Mouse (Mus musculus) stomach, embryonic 16.5 days (tissue): ENCODE data around the gene H2-Q10. TPM values are rescaled to one million over a fixed set of nuclear protein-coding genes. Genes with fewer than 3 reads are reported as not detected.

Experiments used
- ATAC-seq: fragments of 200-750 bp; cut with Nextera tagmentation; 2 replicates; pipeline ENCODE4 v1.8.0; 2017; ENCODE audit warnings: moderate number of reproducible peaks, moderate TSS enrichment; ENCODE audit not compliant: insufficient read depth, low FRiP score
- H3K27ac ChIP-seq: fragments of 300-500 bp; sonication (generic); 2 replicates; pipeline ENCODE4 v1.5.1; 2014; ENCODE audit warnings: low read length
- H3K27me3 ChIP-seq: fragments of 300-500 bp; sonication (generic); 2 replicates; pipeline ENCODE4 v1.6.1; 2014; ENCODE audit warnings: low read length, control low read depth, mixed read lengths; ENCODE audit not compliant: control insufficient read depth, insufficient read depth
- H3K36me3 ChIP-seq: fragments of 300-500 bp; sonication (generic); 2 replicates; pipeline ENCODE4 v1.6.1; 2014; ENCODE audit warnings: low read length; ENCODE audit not compliant: control insufficient read depth, insufficient read depth
- H3K4me1 ChIP-seq: fragments of 300-500 bp; sonication (generic); 2 replicates; pipeline ENCODE4 v1.6.1; 2014; ENCODE audit warnings: low read length, control low read depth, mixed read lengths; ENCODE audit not compliant: control insufficient read depth, insufficient read depth
- H3K4me2 ChIP-seq: fragments of 300-500 bp; sonication (generic); 2 replicates; pipeline ENCODE4 v1.6.1; 2014; ENCODE audit warnings: low read depth, low read length, mixed read lengths
- H3K4me3 ChIP-seq: fragments of 300-500 bp; sonication (generic); replicated peaks from 2 replicates; pipeline ENCODE4 v1.5.1; 2014; ENCODE audit warnings: mild to moderate bottlenecking, low read length
- H3K9ac ChIP-seq: fragments of 300-500 bp; sonication (generic); 2 replicates; pipeline ENCODE4 v1.6.1; 2014; ENCODE audit warnings: low read length
- H3K9me3 ChIP-seq: fragments of 300-500 bp; sonication (generic); replicated peaks from 2 replicates; pipeline ENCODE4 v1.6.1; 2016; ENCODE audit warnings: low read length, control low read depth; ENCODE audit not compliant: control insufficient read depth
- WGBS: fragments of 180-500 bp; shearing (Covaris S2); extraction: QIAGEN DNeasy Blood & Tissue Kit; methylation state at CpG from one replicate; pipeline ENCODE4 v1.1.7; 2014; 5-methylcytosine and 5-hydroxymethylcytosine counted together
- polyA plus RNA-seq: library from polyadenylated mRNA; unstranded; fragments of >200 nt; fragmentation: Nextera tagmentation; extraction: Ambion mirVana; gene quantifications from 2 replicates; pipeline ENCODE4 v1.2.1, GENCODE M21; 2015

The H2-Q10 gene
- polyA plus RNA-seq, 1 experiment from 2014 or later: 22.4 TPM

GRCm38 (mm10) chr17:35516652-35517500 is 47.0 kb downstream of the H2-Q10 start, which contains the start of the genes Tcf19 and Cchcr1:
Tcf19 (minus strand) TSS chr17:35516824.
Cchcr1 (plus strand) TSS chr17:35517100.
- Histone ChIP-seq H3K4me1 (peaks cover 24% of the 10 kb centered on the region), H3K27me3 (no peaks in the 10 kb centered on the region), H3K9ac (peak within 1 kb of the TSS; percentile 79), H3K36me3 (no peaks in the 10 kb centered on the region), H3K4me3 (peak within 1 kb of the TSS; percentile 62), H3K4me2 (peak within 1 kb of the TSS; percentile 87), H3K27ac (peak within 1 kb of the TSS; percentile 62), H3K9me3 (no peaks in the 10 kb centered on the region)
- under 1% methylated on average over 67 of the region's 67 CpGs for WGBS
- peak; percentile 97 for ATAC-seq

- WGBS: 2% methylated on average over 12 of the region's 12 CpGs
- Histone ChIP-seq H3K4me2 (peak overlapping the region; percentile 78), H3K4me3 (peak overlapping the region; percentile 62), H3K27me3 (no peaks in the 10 kb centered on the region), H3K9me3 (no peaks in the 10 kb centered on the region), H3K27ac (peak overlapping the region; percentile 62), H3K4me1 (peaks cover 24% of the 10 kb centered on the region), H3K9ac (peak overlapping the region; percentile 73), H3K36me3 (no peaks in the 10 kb centered on the region)
- ATAC-seq: no peak
Measured at GRCm38 (mm10) chr17:35517526-35517925, 47.6 kb downstream of the H2-Q10 start.

Other genes with a start within 250 kb of the H2-Q10 start
- 0.27 TPM in 1 of 2 replicates, not detected in the other for gene Gm16181, start 249.3 kb upstream of the H2-Q10 start, polyA plus RNA-seq
- 6.0 and 6.8 TPM in 2 replicates for gene Atp6v1g2, start 236.4 kb upstream of the H2-Q10 start, polyA plus RNA-seq
- 6.4 and 8.8 TPM in 2 replicates for gene Nfkbil1, start 234.3 kb upstream of the H2-Q10 start, polyA plus RNA-seq
- gene Ddx39b, start 228.3 kb upstream of the H2-Q10 start, polyA plus RNA-seq: 340 and 353 TPM in 2 replicates
- 169 and 219 TPM in 2 replicates for gene H2-D1, start 207.4 kb upstream of the H2-Q10 start, polyA plus RNA-seq
- 0.74 and 0.75 TPM in 2 replicates for gene H2-Q1, start 149.7 kb upstream of the H2-Q10 start, polyA plus RNA-seq
- gene H2-Q2, start 127.8 kb upstream of the H2-Q10 start, polyA plus RNA-seq: 15.0 and 16.3 TPM in 2 replicates
- gene H2-Q4, start 90.5 kb upstream of the H2-Q10 start, polyA plus RNA-seq: 2.2 and 2.6 TPM in 2 replicates
- 0.86 and 1.1 TPM in 2 replicates for gene H2-Q6, start 45.2 kb upstream of the H2-Q10 start, polyA plus RNA-seq
- gene H2-Q7, start 30.9 kb upstream of the H2-Q10 start, polyA plus RNA-seq: 3.6 and 4.2 TPM in 2 replicates
- not detected in 2 replicates for gene Pou5f1, start 35.9 kb downstream of the H2-Q10 start, polyA plus RNA-seq
- 79.6 and 83.1 TPM in 2 replicates for gene Tcf19, start 46.7 kb downstream of the H2-Q10 start, polyA plus RNA-seq
- 17.5 and 19.4 TPM in 2 replicates for gene Cchcr1, start 47.0 kb downstream of the H2-Q10 start, polyA plus RNA-seq
- gene Psors1c2, start 63.1 kb downstream of the H2-Q10 start, polyA plus RNA-seq: 1.3 and 2.0 TPM in 2 replicates
- 7.7 and 24.9 TPM in 2 replicates for gene Cdsn, start 82.0 kb downstream of the H2-Q10 start, polyA plus RNA-seq
- gene 2300002M23Rik, start 97.4 kb downstream of the H2-Q10 start, polyA plus RNA-seq: 115 and 211 TPM in 2 replicates
- gene Sfta2, start 131.5 kb downstream of the H2-Q10 start, polyA plus RNA-seq: 10.2 and 14.0 TPM in 2 replicates
- 2.9 and 4.5 TPM in 2 replicates for gene Gm9573, start 156.5 kb downstream of the H2-Q10 start, polyA plus RNA-seq
- gene Mucl3, start 173.6 kb downstream of the H2-Q10 start, polyA plus RNA-seq: 71.0 and 145 TPM in 2 replicates
- 17.2 and 17.4 TPM in 2 replicates for gene Vars2, start 197.5 kb downstream of the H2-Q10 start, polyA plus RNA-seq
- 38.6 and 41.5 TPM in 2 replicates for gene Gtf2h4, start 203.7 kb downstream of the H2-Q10 start, polyA plus RNA-seq
- gene Ddr1, start 234.5 kb downstream of the H2-Q10 start, polyA plus RNA-seq: 81.5 and 86.5 TPM in 2 replicates